Mouse (Mus musculus): ENCODE data around the gene Igf2bp3. TPM values are rescaled to one million over a fixed set of nuclear protein-coding genes. Genes with fewer than 3 reads are reported as not detected.

Igf2bp3 gene
- polyA plus RNA-seq, 1 experiment from 2014 or later = 56.9 TPM

- no peak overlapping the region for H3K4me3 ChIP-seq
- no peak overlapping the region for H3K9ac ChIP-seq
- peaks cover 29% of the 10 kb centered on the region for H3K4me1 ChIP-seq
- no peak for ATAC-seq
- H3K4me2 ChIP-seq = no peak overlapping the region
- no peak overlapping the region for H3K27ac ChIP-seq
- 94% methylated on average over 6 of the region's 6 CpGs for WGBS
- H3K9me3 ChIP-seq (replicated peaks) = no peaks in the 10 kb centered on the region
- no peaks in the 10 kb centered on the region for H3K36me3 ChIP-seq (ENCODE audit: poor library complexity, severe bottlenecking)
- no peaks in the 10 kb centered on the region for H3K27me3 ChIP-seq
Measured at GRCm38 (mm10) chr6:49165855-49166254, 48.9 kb downstream of the Igf2bp3 start.

- Histone ChIP-seq H3K36me3 (ENCODE audit: poor library complexity, severe bottlenecking) (no peaks in the 10 kb centered on the region), H3K4me3 (no peak overlapping the region), H3K27ac (no peak overlapping the region), H3K4me2 (no peak overlapping the region), H3K27me3 (no peaks in the 10 kb centered on the region), H3K9ac (no peak overlapping the region), H3K9me3 (replicated peaks) (no peaks in the 10 kb centered on the region), H3K4me1 (peaks cover 29% of the 10 kb centered on the region)
- WGBS = 34% methylated on average over 6 of the region's 6 CpGs
- ATAC-seq = no peak
Measured at GRCm38 (mm10) chr6:49165101-49165500, 49.7 kb downstream of the Igf2bp3 start.

- no peak for ATAC-seq
- Histone ChIP-seq H3K4me1 (peaks cover 29% of the 10 kb centered on the region), H3K27me3 (no peaks in the 10 kb centered on the region), H3K9ac (no peak overlapping the region), H3K4me2 (no peak overlapping the region), H3K4me3 (no peak overlapping the region), H3K36me3 (ENCODE audit: poor library complexity, severe bottlenecking) (no peaks in the 10 kb centered on the region), H3K27ac (no peak overlapping the region), H3K9me3 (replicated peaks) (no peaks in the 10 kb centered on the region)
- WGBS = 77% methylated on average over 11 of the region's 11 CpGs
Measured at GRCm38 (mm10) chr6:49164701-49165100, 50.1 kb downstream of the Igf2bp3 start.

- no peak overlapping the region for H3K27ac ChIP-seq
- no peak overlapping the region for H3K9ac ChIP-seq
- H3K4me2 ChIP-seq = no peak overlapping the region
- H3K9me3 ChIP-seq (replicated peaks) = no peaks in the 10 kb centered on the region
- no peaks in the 10 kb centered on the region for H3K27me3 ChIP-seq
- WGBS = 76% methylated on average over 2 of the region's 2 CpGs
- no peaks in the 10 kb centered on the region for H3K36me3 ChIP-seq (ENCODE audit: poor library complexity, severe bottlenecking)
- ATAC-seq = no peak
- no peak overlapping the region for H3K4me3 ChIP-seq
- H3K4me1 ChIP-seq = peaks cover 16% of the 10 kb centered on the region
Measured at GRCm38 (mm10) chr6:49159971-49160370, 54.8 kb downstream of the Igf2bp3 start.

GRCm38 (mm10) chr6:49156826-49157175 is 58.0 kb downstream of the Igf2bp3 start:
- Histone ChIP-seq H3K4me2 (no peak overlapping the region), H3K9me3 (replicated peaks) (no peaks in the 10 kb centered on the region), H3K36me3 (ENCODE audit: poor library complexity, severe bottlenecking) (no peaks in the 10 kb centered on the region), H3K4me1 (peaks cover 17% of the 10 kb centered on the region), H3K9ac (no peak overlapping the region), H3K27ac (no peak overlapping the region), H3K4me3 (no peak overlapping the region), H3K27me3 (no peaks in the 10 kb centered on the region)
- ATAC-seq = no peak
- WGBS = 90% methylated on average over 3 of the region's 3 CpGs

GRCm38 (mm10) chr6:49156170-49156825 is 58.5 kb downstream of the Igf2bp3 start:
- Histone ChIP-seq H3K27me3 (no peaks in the 10 kb centered on the region), H3K4me2 (no peak overlapping the region), H3K36me3 (ENCODE audit: poor library complexity, severe bottlenecking) (no peaks in the 10 kb centered on the region), H3K9ac (no peak overlapping the region), H3K4me1 (peaks cover 22% of the 10 kb centered on the region), H3K9me3 (replicated peaks) (no peaks in the 10 kb centered on the region), H3K27ac (no peak overlapping the region), H3K4me3 (no peak overlapping the region)
- 73% methylated on average over 5 of the region's 5 CpGs for WGBS
- ATAC-seq = no peak; the same call in 1 of the 2 replicates

GRCm38 (mm10) chr6:49151465-49151864 is 63.3 kb downstream of the Igf2bp3 start:
- 48% methylated on average over 4 of the region's 4 CpGs for WGBS
- H3K36me3 ChIP-seq (ENCODE audit: poor library complexity, severe bottlenecking) = no peaks in the 10 kb centered on the region
- no peak overlapping the region for H3K4me2 ChIP-seq
- no peaks in the 10 kb centered on the region for H3K9me3 ChIP-seq (replicated peaks)
- ATAC-seq = no peak
- H3K9ac ChIP-seq = no peak overlapping the region
- H3K27ac ChIP-seq = 0 out of 2 replicates have a peak overlapping the region, but pooled peaks have one; percentile 0
- no peak overlapping the region for H3K4me3 ChIP-seq
- no peaks in the 10 kb centered on the region for H3K27me3 ChIP-seq
- peaks cover 24% of the 10 kb centered on the region for H3K4me1 ChIP-seq

GRCm38 (mm10) chr6:49150349-49151229 is 64.2 kb downstream of the Igf2bp3 start:
- Histone ChIP-seq H3K9me3 (replicated peaks) (no peaks in the 10 kb centered on the region), H3K4me3 (no peak overlapping the region), H3K27me3 (no peaks in the 10 kb centered on the region), H3K4me1 (peaks cover 28% of the 10 kb centered on the region), H3K9ac (no peak overlapping the region), H3K27ac (no peak overlapping the region), H3K4me2 (no peak overlapping the region), H3K36me3 (ENCODE audit: poor library complexity, severe bottlenecking) (no peaks in the 10 kb centered on the region)
- WGBS = 75% methylated on average over 9 of the region's 9 CpGs
- no peak for ATAC-seq

- H3K4me2 ChIP-seq = no peak overlapping the region
- no peaks in the 10 kb centered on the region for H3K27me3 ChIP-seq
- H3K4me3 ChIP-seq = no peak overlapping the region
- H3K9me3 ChIP-seq (replicated peaks) = no peaks in the 10 kb centered on the region
- peaks cover 37% of the 10 kb centered on the region for H3K4me1 ChIP-seq
- ATAC-seq = no peak
- 77% methylated on average over 5 of the region's 5 CpGs for WGBS
- no peaks in the 10 kb centered on the region for H3K36me3 ChIP-seq (ENCODE audit: poor library complexity, severe bottlenecking)
- H3K27ac ChIP-seq = no peak overlapping the region
- no peak overlapping the region for H3K9ac ChIP-seq
Measured at GRCm38 (mm10) chr6:49149202-49149930, 65.4 kb downstream of the Igf2bp3 start.

- no peaks in the 10 kb centered on the region for H3K9me3 ChIP-seq (replicated peaks)
- no peaks in the 10 kb centered on the region for H3K36me3 ChIP-seq (ENCODE audit: poor library complexity, severe bottlenecking)
- H3K9ac ChIP-seq = no peak overlapping the region
- no peak overlapping the region for H3K4me3 ChIP-seq
- no peak overlapping the region for H3K4me2 ChIP-seq
- no peak overlapping the region for H3K27ac ChIP-seq
- WGBS = 76% methylated on average over 4 of the region's 4 CpGs
- peaks cover 41% of the 10 kb centered on the region for H3K4me1 ChIP-seq
- H3K27me3 ChIP-seq = no peaks in the 10 kb centered on the region
- no peak for ATAC-seq
Measured at GRCm38 (mm10) chr6:49148781-49149180, 66.0 kb downstream of the Igf2bp3 start.

GRCm38 (mm10) chr6:49148368-49148767 is 66.4 kb downstream of the Igf2bp3 start:
- H3K27me3 ChIP-seq = no peaks in the 10 kb centered on the region
- H3K9ac ChIP-seq = no peak overlapping the region
- no peak overlapping the region for H3K4me3 ChIP-seq
- WGBS = 89% methylated on average over 7 of the region's 7 CpGs
- no peak for ATAC-seq
- H3K4me2 ChIP-seq = no peak overlapping the region
- H3K9me3 ChIP-seq (replicated peaks) = no peaks in the 10 kb centered on the region
- no peak overlapping the region for H3K27ac ChIP-seq
- H3K36me3 ChIP-seq (ENCODE audit: poor library complexity, severe bottlenecking) = no peaks in the 10 kb centered on the region
- peaks cover 44% of the 10 kb centered on the region for H3K4me1 ChIP-seq

GRCm38 (mm10) chr6:49146461-49146860 is 68.3 kb downstream of the Igf2bp3 start:
- Histone ChIP-seq H3K4me3 (no peak overlapping the region), H3K4me2 (no peak overlapping the region), H3K9ac (no peak overlapping the region), H3K4me1 (peaks cover 42% of the 10 kb centered on the region), H3K27ac (no peak overlapping the region), H3K27me3 (no peaks in the 10 kb centered on the region), H3K9me3 (replicated peaks) (no peaks in the 10 kb centered on the region), H3K36me3 (ENCODE audit: poor library complexity, severe bottlenecking) (no peaks in the 10 kb centered on the region)
- 69% methylated on average over 2 of the region's 2 CpGs for WGBS
- ATAC-seq = no peak
